Mouse (Mus musculus): ENCODE results near the gene Gm49403.
"Not testable (repeated sequence)": the region's sequence is repeated elsewhere in the genome, so short reads cannot be mapped to it uniquely, and the experiment has no call there.

Gm49403 gene

DNA sequence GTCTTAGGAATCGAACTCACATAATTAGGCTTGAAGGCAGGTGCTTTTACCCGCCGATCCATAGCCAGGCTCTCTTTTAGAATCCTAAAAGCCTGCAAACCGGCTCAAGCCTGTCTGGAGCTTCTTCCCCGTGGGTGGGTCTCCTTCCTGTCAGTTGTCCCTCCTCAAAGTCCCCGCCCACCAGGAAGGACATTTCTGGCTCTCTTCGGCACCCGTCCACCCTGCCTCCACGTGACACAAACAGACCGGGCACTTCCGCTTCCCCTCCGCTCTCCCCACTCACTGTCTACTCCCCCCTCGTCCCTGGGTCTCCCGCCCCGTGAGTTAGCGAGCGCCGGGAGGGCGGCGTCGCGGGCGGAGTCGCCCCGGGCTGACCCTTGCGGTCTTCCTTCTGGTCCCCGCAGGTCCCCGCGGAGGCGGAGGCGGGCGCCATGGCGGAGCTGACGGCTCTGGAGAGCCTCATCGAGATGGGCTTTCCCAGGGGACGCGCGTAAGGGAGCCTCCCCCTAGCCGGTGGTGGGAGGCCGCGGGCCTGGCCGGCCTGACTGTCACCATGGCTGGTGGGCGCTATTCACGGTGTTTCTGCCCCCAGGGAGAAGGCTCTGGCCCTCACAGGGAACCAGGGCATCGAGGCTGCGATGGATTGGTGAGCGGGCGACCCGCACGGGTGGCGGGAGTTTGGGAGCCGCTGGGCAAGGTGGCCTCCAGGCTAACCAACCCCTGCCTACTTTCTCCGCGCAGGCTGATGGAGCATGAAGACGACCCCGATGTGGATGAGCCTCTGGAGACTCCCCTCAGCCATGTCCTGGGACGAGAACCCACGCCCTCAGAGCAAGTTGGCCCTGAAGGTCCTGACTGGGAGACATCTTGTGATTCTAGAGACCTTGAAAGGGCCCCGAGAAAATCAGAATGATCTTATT lies 12.2 kb upstream of the Gm49403 start, which contains the start of gene Ubxn1:
Ubxn1 (plus strand) TSS at position 230 of the 920 bp plus-strand sequence.
- DNase-seq = peak; percentile 97 to 98

- no peak for DNase-seq
Observed at GRCm38 (mm10) chr19:8872266-8872840, 11.4 kb upstream of the Gm49403 start.

- DNase-seq = no peak
Observed at GRCm38 (mm10) chr19:8875031-8875430, 8.7 kb upstream of the Gm49403 start.

DNA sequence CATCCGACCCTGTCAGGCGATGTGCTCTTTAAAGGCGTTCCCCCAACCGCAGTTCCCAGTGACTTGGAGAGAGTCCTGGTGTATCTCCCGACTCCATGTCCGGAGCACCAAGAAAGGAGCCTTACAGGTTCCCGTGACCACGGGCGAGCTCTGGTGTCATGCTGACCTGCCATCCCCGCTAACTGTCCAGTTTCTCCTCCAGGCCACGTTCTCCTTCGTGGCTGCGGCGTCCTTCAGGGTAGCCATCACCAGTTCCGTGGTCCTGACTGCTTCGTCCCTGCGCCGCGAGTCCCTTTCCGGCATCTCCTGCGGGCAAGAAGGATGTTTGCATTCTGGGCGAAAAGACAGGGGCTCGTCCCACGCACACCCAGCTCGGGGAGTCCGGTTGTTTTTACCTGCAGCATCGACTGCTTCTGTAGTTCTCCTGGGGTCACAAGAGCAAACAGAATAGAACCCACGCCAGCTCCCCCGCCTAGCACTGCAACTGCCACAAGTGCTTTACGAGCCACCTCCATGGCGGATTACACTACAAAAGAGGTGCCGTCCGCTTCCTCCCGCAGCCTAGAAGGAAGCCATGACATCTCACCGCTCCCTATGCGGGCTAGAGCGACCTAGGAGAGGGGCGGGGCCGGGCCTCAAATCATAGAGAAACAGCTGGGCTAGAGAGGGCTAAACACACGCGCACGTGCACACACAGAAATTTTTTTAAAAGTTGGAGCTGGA lies 3.3 kb upstream of the Gm49403 start, which contains the start of gene Uqcc3:
Uqcc3 (minus strand) TSS at position 613 of the 723 bp plus-strand sequence.
- peak; percentile 84 to 89 for DNase-seq

DNA sequence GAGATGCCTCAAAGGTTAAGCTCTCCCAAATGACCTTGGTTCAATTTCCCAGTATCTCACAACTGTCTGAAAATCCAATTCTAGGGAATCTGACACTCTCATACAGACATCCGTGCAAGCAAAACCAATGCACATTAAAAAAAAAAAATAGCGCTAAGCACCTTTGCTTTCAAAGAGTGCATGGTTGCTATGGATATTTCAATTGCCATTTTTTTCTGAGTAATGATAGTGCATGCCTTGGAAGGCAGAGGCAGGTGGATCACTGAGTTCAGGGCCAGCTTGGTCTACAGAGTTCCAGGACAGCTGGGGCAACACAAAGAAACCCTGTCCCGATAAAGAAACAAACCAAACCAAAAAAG lies 2.7 kb upstream of the Gm49403 start:
- DNase-seq = no peak

DNA sequence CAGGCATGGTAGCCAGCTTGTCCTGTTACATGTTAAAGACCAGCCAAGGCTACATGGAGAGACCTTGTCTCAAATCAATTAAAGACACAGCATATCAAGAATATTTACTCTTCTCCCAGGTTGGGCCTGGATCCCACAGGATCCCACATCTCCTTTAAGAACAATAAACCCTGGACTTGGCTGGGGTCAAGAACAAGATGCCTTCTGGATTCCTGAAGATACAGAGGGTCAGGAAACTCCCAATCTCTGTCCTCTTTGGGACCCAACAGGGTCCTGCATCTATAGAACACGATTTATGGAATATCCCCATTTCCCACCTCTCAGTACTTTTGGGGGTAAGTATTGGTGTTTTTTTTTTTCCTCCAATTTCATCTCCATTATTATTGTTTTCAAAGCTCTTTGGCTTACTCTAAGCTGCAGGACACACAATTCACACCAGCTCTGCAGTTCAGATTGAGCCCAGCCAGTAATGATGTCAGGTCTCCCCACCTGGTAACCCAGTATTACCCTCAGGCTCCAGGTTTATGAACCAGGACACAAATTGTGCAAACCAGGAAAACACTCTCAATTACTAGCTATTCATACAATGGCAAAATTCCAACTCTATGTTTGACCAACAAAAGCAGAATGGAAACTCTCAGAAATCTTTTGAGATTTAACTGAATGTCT lies 3.3 kb downstream of the Gm49403 start:
- no peak for DNase-seq

GRCm38 (mm10) chr19:8887585-8888463 lies 4.1 kb downstream of the Gm49403 start:
- no peak for DNase-seq

DNA sequence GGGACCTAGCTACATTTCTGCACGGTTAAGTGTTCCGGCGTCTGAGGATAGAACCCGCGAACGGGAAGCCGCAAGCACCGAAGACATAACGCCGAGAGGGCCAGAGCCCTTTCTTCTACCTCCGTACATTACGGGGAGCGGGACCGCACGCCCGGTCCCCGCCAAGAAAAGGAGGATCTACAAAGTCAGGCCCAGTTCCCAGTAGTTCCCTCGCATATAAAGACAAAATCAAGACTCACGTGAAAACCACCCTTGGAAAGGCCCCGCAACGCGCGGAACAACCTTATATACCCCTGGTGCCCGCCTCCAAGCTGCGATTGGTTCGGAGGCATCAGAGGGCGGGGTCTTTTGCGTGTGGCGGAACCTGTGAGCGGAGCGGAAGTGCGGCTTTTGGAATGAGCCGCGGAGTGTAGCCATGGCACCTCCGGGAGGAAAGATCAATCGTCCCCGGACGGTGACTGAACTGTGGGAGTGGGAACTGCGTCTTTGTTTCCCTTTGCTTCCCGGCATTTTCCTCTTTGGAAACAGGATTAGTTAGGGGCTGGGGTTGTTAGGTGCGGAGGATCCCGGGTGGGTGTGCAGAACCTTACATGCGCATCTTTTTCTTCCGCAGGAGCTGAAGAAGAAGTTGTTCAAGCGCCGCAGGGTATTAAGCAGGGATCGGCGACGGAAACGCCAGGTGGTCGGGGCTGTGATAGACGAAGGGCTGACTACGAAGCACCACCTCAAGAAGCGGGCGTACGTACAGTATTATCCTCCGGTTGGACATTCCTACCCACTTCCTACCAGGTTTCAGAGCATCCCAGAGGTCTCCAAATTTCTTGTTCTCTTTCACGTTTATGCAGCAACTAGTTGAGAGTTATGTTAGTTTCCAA lies 5.0 kb downstream of the Gm49403 start, which contains the start of the genes 1810009A15Rik and Gm49416:
1810009A15Rik (plus strand) TSS at position 343 of the 875 bp plus-strand sequence.
Gm49416 (plus strand) TSS at position 416 of the 875 bp plus-strand sequence.
- DNase-seq = peak; percentile 88 to 94

- peak; percentile 68 to 79 for DNase-seq
Observed at GRCm38 (mm10) chr19:8892829-8893766, 9.4 kb downstream of the Gm49403 start, which contains the start of gene Ints5. TSS of gene Ints5 (plus strand) at chr19:8893005.

DNA sequence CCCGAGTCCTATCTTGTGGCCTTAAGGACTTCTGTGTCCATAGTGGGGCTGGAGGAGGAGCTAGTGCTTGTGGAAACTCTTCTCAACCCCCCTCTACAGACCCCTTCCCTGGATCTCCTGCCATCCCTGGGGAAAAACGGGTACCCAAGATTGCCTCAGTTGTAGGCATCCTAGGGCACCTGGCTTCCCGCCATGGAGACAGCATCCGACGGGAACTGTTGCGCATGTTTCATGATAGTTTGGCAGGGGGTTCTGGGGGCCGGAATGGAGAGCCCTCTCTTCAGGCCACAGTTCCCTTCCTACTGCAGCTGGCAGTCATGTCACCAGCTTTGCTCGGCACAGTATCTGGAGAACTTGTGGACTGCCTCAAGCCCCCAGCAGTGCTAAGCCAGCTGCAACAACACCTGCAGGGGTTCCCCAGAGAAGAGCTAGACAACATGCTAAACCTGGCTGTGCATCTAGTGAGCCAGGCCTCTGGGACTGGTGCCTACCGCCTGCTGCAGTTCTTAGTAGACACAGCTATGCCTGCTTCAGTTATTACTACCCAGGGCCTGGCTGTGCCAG lies 11.7 kb downstream of the Gm49403 start:
- DNase-seq = no peak

GRCm38 (mm10) chr19:8896231-8896630 lies 12.5 kb downstream of the Gm49403 start:
- DNase-seq = not testable (repeated sequence)

DNA sequence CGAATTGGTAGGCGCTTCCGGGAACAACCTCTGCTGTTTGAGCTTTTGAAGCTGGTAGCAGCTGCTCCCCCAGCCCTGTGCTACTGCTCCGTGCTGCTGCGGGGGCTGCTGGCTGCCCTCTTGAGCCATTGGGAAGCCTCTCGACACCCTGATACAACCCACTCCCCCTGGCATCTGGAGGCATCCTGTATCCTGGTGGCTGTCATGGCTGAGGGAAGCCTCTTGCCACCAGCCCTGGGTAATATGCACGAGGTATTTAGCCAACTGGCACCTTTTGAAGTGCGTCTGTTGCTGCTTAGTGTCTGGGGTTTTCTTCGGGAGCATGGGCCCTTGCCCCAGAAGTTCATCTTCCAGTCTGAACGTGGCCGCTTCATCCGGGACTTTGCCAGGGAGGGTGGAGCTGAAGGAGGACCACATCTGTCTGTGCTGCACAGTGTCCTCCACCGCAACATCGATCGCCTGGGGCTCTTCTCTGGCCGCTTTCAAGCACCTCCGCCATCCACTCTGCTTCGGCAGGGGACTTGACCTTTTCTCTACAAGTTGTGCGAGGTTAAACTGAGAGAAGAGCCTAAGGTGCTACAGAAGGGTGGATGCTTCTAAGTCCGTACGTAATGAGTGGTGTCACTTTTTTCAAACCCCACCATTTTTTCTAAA lies 13.6 kb downstream of the Gm49403 start:
- DNase-seq = peak in 1 of 2 experiments; percentile 31

GRCm38 (mm10) chr19:8897865-8898495 lies 14.2 kb downstream of the Gm49403 start, which contains the start of gene Ganab:
TSS of gene Ganab (plus strand) at chr19:8898071.
- peak; percentile 92 to 95 for DNase-seq

GRCm38 (mm10) chr19:8898576-8898975 lies 14.8 kb downstream of the Gm49403 start:
- no peak for DNase-seq

DNA sequence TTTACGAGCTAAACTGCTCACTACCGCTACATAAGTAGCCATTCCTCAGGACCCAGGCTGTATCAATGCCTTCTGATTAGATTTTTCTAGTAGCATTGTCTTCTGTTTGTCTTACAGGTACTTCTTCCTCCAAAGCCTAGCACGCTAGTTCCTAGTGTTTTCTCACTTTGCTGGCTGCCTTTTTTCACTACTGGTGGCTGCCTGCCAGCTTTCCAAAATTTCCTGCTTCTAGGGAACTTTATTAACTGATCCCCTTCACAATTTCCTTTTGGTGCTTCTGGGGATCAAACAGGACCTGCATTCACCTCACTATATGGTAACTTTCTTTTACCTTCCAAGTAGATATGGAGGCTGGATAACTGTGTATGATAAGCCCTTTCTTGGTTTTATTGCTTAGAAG lies 15.3 kb downstream of the Gm49403 start:
- DNase-seq = no peak

DNA sequence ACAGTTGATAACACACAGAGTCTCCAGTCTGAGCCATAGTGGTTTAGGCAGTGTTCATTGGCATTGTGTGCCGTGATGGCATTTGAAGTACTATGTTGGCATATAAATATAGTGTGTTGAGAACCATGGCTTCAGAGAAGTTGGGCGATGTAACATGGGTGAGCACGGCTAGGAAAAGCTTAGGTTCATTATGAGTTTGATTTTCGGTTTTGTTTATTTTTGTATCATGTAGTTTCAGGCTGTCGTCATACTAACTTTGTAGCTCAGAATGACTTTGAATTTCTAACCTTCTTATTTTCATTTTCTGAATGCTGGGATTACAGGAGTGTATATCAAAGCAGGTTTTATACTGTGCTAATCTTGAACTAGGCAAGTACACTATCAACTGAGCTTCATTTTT lies 19.7 kb downstream of the Gm49403 start:
- DNase-seq = no peak

DNA sequence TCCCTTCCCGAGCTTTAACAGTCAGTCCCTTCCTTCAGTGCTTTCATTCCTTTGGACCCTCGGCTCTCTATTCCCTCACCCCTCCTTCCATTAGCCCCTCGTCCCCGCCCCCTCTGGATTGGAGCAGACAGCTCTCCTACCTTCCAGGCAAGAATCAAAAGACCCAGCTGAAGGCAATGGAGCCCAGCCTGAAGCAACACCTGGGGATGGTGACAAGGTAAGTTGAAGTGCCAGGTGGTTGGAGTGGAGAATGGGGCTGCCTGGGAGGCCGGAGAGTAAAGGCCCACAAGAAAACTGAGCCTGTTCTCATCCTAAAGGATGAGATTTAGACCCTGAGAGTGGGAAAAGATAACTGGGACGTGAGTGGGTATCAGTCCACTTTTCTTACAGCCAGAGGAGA lies 24.8 kb downstream of the Gm49403 start:
- DNase-seq = no peak

GRCm38 (mm10) chr19:8911810-8912209 lies 28.1 kb downstream of the Gm49403 start:
- DNase-seq = no peak
